Comparison of ENCODE assay signal across 15 mouse cellular contexts in the genomic region with DNA sequence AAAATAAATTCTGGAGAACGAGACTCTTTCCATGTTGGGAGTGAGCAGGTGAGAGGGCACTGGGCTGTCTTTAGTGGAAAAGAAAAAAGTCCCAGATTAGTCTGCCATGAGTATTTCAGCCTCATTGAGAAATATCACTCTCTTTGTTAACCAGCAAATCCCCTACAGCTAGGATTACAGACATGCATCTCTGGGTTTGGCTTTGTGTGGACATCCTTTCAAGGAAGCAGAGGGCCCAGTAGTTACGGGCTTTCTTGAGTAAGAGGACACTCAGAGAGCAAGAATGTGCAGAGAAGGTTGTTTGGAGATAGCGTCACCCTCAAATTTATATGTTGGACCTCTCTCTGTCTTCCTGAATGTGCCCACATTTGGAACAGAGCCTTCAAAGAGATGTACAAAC.
"Had no signal": no experiment of that assay in that cellular context is flagged by ENCODE, and none has a peak within 500 bp of the region (broad histone marks: within the 10 kb centered on the region; RNA-seq: fewer than 3 reads in every experiment).

No protein-coding gene starts in this region.

- H3K36me3 ChIP-seq: liver, embryonic 13.5 days; midbrain, embryonic 12.5 days; midbrain, embryonic 15.5 days; neural tube, embryonic 13.5 days; stomach, embryonic 15.5 days had no signal

- H3K4me2 ChIP-seq: liver, embryonic 13.5 days; midbrain, embryonic 12.5 days; midbrain, embryonic 15.5 days; neural tube, embryonic 13.5 days; stomach, embryonic 15.5 days had no signal

- H3K4me3 ChIP-seq: liver, embryonic 13.5 days; midbrain, embryonic 12.5 days; midbrain, embryonic 15.5 days; neural tube, embryonic 13.5 days; stomach, embryonic 15.5 days had no signal

- H3K27ac ChIP-seq: kidney, postnatal 0 days; liver, embryonic 13.5 days; midbrain, embryonic 12.5 days; midbrain, embryonic 15.5 days; neural tube, embryonic 13.5 days; stomach, embryonic 15.5 days had no signal

- H3K27me3 ChIP-seq: liver, embryonic 13.5 days; midbrain, embryonic 12.5 days; midbrain, embryonic 15.5 days; neural tube, embryonic 13.5 days; stomach, embryonic 15.5 days had no signal

- H3K9me3 ChIP-seq: liver, embryonic 13.5 days; midbrain, embryonic 12.5 days; midbrain, embryonic 15.5 days; neural tube, embryonic 13.5 days; stomach, embryonic 15.5 days had no signal

- H3K4me1 ChIP-seq: midbrain, embryonic 15.5 days; neural tube, embryonic 13.5 days had no signal

- DNase-seq: kidney, adult 2 months; liver, embryonic 13.5 days; lung, adult 2 months; lung, postnatal 14 days; lung, postnatal 4 days; right cerebral cortex, postnatal 25 days; spleen, adult 18-20 months; thymus, adult 18-20 months; thymus, postnatal 14 days; thymus, postnatal 4 days had no signal

- ATAC-seq: midbrain, embryonic 15.5 days had no signal

- H3K9ac ChIP-seq: liver, embryonic 13.5 days; midbrain, embryonic 12.5 days; midbrain, embryonic 15.5 days; neural tube, embryonic 13.5 days; stomach, embryonic 15.5 days had no signal
